Comparison of ENCODE assay signal across 8 mouse cellular contexts in genomic region chr1:120074307-120074702, GRCm38 (mm10). TPM values are rescaled to one million over a fixed set of nuclear protein-coding genes. Genes with fewer than 3 reads are reported as not detected.
DNase-seq lines count a peak whose midpoint lies in the region; ATAC-seq lines count a peak whose summit lies in the region.

No protein-coding gene starts in this region.

- DNase-seq in heart, adult 11 months, result peak; percentile 91
- no peak for DNase-seq in heart, postnatal 25 days (ENCODE audit: low spot score)
- DNase-seq in midbrain, embryonic 10.5 days (ENCODE audit: low spot score), result no peak
- no peak for DNase-seq in gastrocnemius, postnatal 4 days (ENCODE audit: low spot score in 2 of 2)
- DNase-seq in gastrocnemius, adult 18-20 months (ENCODE audit: low spot score), result no peak

- peak overlapping the region; percentile 56 for H3K4me3 ChIP-seq in midbrain, embryonic 10.5 days
- no peak overlapping the region for H3K4me3 ChIP-seq in midbrain, embryonic 16.5 days (ENCODE audit: low read depth, low read length)
- H3K4me3 ChIP-seq in limb, embryonic 12.5 days (replicated peaks), result peak overlapping the region; percentile 42; the same call in 1 of the 2 replicates
- H3K4me3 ChIP-seq in stomach, embryonic 16.5 days (replicated peaks; ENCODE audit: low read length), result 0 out of 2 replicates have a peak overlapping the region, but pooled peaks have one; percentile 46

- H3K9me3 ChIP-seq in midbrain, embryonic 10.5 days (replicated peaks), result no peaks in the 10 kb centered on the region
- H3K9me3 ChIP-seq in midbrain, embryonic 16.5 days (replicated peaks; ENCODE audit: control insufficient read depth, low read length, poor library complexity, severe bottlenecking), result no peaks in the 10 kb centered on the region
- H3K9me3 ChIP-seq in limb, embryonic 12.5 days, result no peaks in the 10 kb centered on the region
- no peaks in the 10 kb centered on the region for H3K9me3 ChIP-seq in stomach, embryonic 16.5 days (replicated peaks; ENCODE audit: control insufficient read depth, low read length)

- no peak overlapping the region for H3K4me2 ChIP-seq in midbrain, embryonic 16.5 days (ENCODE audit: low read length)
- H3K4me2 ChIP-seq in limb, embryonic 12.5 days, result peak overlapping the region; percentile 88
- H3K4me2 ChIP-seq in stomach, embryonic 16.5 days (ENCODE audit: low read depth, low read length), result peak overlapping the region; percentile 78; the same call in 1 of the 2 replicates

- no peak for ATAC-seq in midbrain, embryonic 16.5 days
- ATAC-seq in limb, embryonic 12.5 days (ENCODE audit: insufficient number of reproducible peaks, insufficient read depth, low FRiP score, low TSS enrichment, low read depth), result no peak
- peak; percentile 18; the same call in 1 of the 2 replicates for ATAC-seq in stomach, embryonic 16.5 days (ENCODE audit: insufficient read depth, low FRiP score)

- intact Hi-C loops in heart, postnatal 25 days (cut with DNase I), result no loop called here

- H3K27me3 ChIP-seq in midbrain, embryonic 10.5 days (ENCODE audit: low read depth, poor library complexity, severe bottlenecking), result peaks cover 61% of the 10 kb centered on the region
- H3K27me3 ChIP-seq in midbrain, embryonic 16.5 days (ENCODE audit: control insufficient read depth, insufficient read depth, low read depth, low read length), result peaks cover 21% of the 10 kb centered on the region
- H3K27me3 ChIP-seq in limb, embryonic 12.5 days, result peaks cover 45% of the 10 kb centered on the region
- H3K27me3 ChIP-seq in stomach, embryonic 16.5 days (ENCODE audit: control insufficient read depth, insufficient read depth, low read length), result peaks cover 6% of the 10 kb centered on the region; the same call in 1 of the 2 replicates

- WGBS in midbrain, embryonic 10.5 days, result 7% methylated on average over 4 of the region's 4 CpGs
- WGBS in midbrain, embryonic 16.5 days, result 27% methylated on average over 4 of the region's 4 CpGs
- WGBS in limb, embryonic 12.5 days, result 24% methylated on average over 4 of the region's 4 CpGs
- WGBS in stomach, embryonic 16.5 days, result 39% methylated on average over 4 of the region's 4 CpGs

- H3K4me1 ChIP-seq in midbrain, embryonic 10.5 days, result peaks cover 36% of the 10 kb centered on the region
- H3K4me1 ChIP-seq in midbrain, embryonic 16.5 days (ENCODE audit: control insufficient read depth, insufficient read depth, low read length), result peaks cover 9% of the 10 kb centered on the region
- H3K4me1 ChIP-seq in limb, embryonic 12.5 days (replicated peaks), result peaks cover 28% of the 10 kb centered on the region
- H3K4me1 ChIP-seq in stomach, embryonic 16.5 days (ENCODE audit: control insufficient read depth, insufficient read depth, low read length), result peaks cover 22% of the 10 kb centered on the region

- no peak overlapping the region for H3K27ac ChIP-seq in midbrain, embryonic 10.5 days (replicated peaks)
- H3K27ac ChIP-seq in midbrain, embryonic 16.5 days (ENCODE audit: low read length), result no peak overlapping the region
- no peak overlapping the region for H3K27ac ChIP-seq in limb, embryonic 12.5 days
- no peak overlapping the region for H3K27ac ChIP-seq in stomach, embryonic 16.5 days (ENCODE audit: low read length)

- no peaks in the 10 kb centered on the region for H3K36me3 ChIP-seq in midbrain, embryonic 10.5 days
- H3K36me3 ChIP-seq in midbrain, embryonic 16.5 days (ENCODE audit: control insufficient read depth, insufficient read depth, low read length), result no peaks in the 10 kb centered on the region
- no peaks in the 10 kb centered on the region for H3K36me3 ChIP-seq in limb, embryonic 12.5 days
- H3K36me3 ChIP-seq in stomach, embryonic 16.5 days (ENCODE audit: control insufficient read depth, insufficient read depth, low read length), result no peaks in the 10 kb centered on the region

- no peak overlapping the region for H3K9ac ChIP-seq in midbrain, embryonic 16.5 days (ENCODE audit: low read depth, low read length)
- H3K9ac ChIP-seq in limb, embryonic 12.5 days (replicated peaks), result no peak overlapping the region
- no peak overlapping the region for H3K9ac ChIP-seq in stomach, embryonic 16.5 days (ENCODE audit: low read length)

RNA-seq across cellular contexts. Expression of gene Tmem37, which starts 0.4 kb away (rescaled TPM):
- 1 to 10 TPM; 5.1 to 6.9 TPM for total RNA-seq in heart, postnatal 25 days (2021)
- polyA plus RNA-seq in midbrain, embryonic 10.5 days (2016; fragmentation: Nextera tagmentation; extraction: Ambion mirVana), result 6.6 and 7.4 TPM in 2 replicates
- polyA plus RNA-seq in midbrain, embryonic 16.5 days (2015; fragmentation: Nextera tagmentation; extraction: Ambion mirVana), result 4.9 and 5.1 TPM in 2 replicates
- polyA plus RNA-seq in limb, embryonic 12.5 days (2016; fragmentation: Nextera tagmentation; extraction: Ambion mirVana), result 2.6 and 3.9 TPM in 2 replicates
- polyA plus RNA-seq in stomach, embryonic 16.5 days (2015; fragmentation: Nextera tagmentation; extraction: Ambion mirVana), result 19.4 and 24.8 TPM in 2 replicates
- total RNA-seq in gastrocnemius, postnatal 4 days (2021), result 10 to 100 TPM; 11.7 to 16.9 TPM
- 10 to 100 TPM; 13.0 to 22.9 TPM for total RNA-seq in gastrocnemius, adult 18-20 months (2021)

RNA-seq across cellular contexts. Expression of gene Dbi, which starts 46.6 kb away (rescaled TPM):
- total RNA-seq in heart, postnatal 25 days (2021), result 100 to 1,000 TPM; 246 to 290 TPM
- 767 and 805 TPM in 2 replicates for polyA plus RNA-seq in midbrain, embryonic 10.5 days (2016; fragmentation: Nextera tagmentation; extraction: Ambion mirVana)
- 901 and 1,233 TPM in 2 replicates for polyA plus RNA-seq in midbrain, embryonic 16.5 days (2015; fragmentation: Nextera tagmentation; extraction: Ambion mirVana)
- polyA plus RNA-seq in limb, embryonic 12.5 days (2016; fragmentation: Nextera tagmentation; extraction: Ambion mirVana), result 656 and 702 TPM in 2 replicates
- polyA plus RNA-seq in stomach, embryonic 16.5 days (2015; fragmentation: Nextera tagmentation; extraction: Ambion mirVana), result 893 and 962 TPM in 2 replicates
- total RNA-seq in gastrocnemius, postnatal 4 days (2021), result 100 to 1,000 TPM; 389 to 439 TPM
- 100 to 1,000 TPM; 135 to 165 TPM for total RNA-seq in gastrocnemius, adult 18-20 months (2021)

RNA-seq across cellular contexts. Expression of gene 3110009E18Rik, which starts 46.7 kb away (rescaled TPM):
- total RNA-seq in heart, postnatal 25 days (2021), result 1 to 10 TPM; 4.1 to 4.7 TPM
- 22.3 and 27.2 TPM in 2 replicates for polyA plus RNA-seq in midbrain, embryonic 10.5 days (2016; fragmentation: Nextera tagmentation; extraction: Ambion mirVana)
- 13.0 and 13.7 TPM in 2 replicates for polyA plus RNA-seq in midbrain, embryonic 16.5 days (2015; fragmentation: Nextera tagmentation; extraction: Ambion mirVana)
- 19.3 and 23.7 TPM in 2 replicates for polyA plus RNA-seq in limb, embryonic 12.5 days (2016; fragmentation: Nextera tagmentation; extraction: Ambion mirVana)
- 11.9 and 13.2 TPM in 2 replicates for polyA plus RNA-seq in stomach, embryonic 16.5 days (2015; fragmentation: Nextera tagmentation; extraction: Ambion mirVana)
- total RNA-seq in gastrocnemius, postnatal 4 days (2021), result 1 to 10 TPM; 5.5 to 9.0 TPM
- total RNA-seq in gastrocnemius, adult 18-20 months (2021), result 1 to 10 TPM; 4.6 to 5.7 TPM
